Mouse (Mus musculus) liver, postnatal 0 days (tissue): ENCODE data around the gene Npas2.

ENCODE experiments used
- CTCF ChIP-seq: sonication (generic); IDR thresholded peaks from 2 replicates; pipeline ENCODE4 v1.5.1; 2016; ENCODE audit warnings: antibody characterized with exemption, low read depth
- EP300 ChIP-seq: IDR thresholded peaks from 2 replicates; pipeline ENCODE4 v1.6.1; 2016; ENCODE audit warnings: antibody characterized with exemption, low read depth, mild to moderate bottlenecking

DNA sequence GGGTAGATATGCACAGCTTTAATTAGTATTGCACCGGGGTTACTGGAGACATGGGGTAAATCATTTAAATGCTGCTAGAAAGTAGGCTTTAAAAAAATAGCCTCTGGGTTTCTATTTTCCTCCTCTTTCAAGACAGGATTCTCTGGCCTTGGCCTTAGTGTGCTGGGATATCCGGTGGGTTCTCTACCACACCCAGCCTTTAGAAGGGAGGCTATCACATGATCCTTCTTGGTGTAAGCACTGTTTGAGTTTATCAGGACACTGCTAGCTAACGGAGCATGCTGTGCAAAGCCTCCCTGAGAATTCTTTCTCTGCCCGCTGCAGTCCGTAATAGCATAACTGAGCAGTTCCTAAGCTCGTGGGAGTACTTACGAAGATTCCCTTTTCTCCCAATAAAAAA lies 155.9 kb downstream of the Npas2 start:
- TF ChIP-seq CTCF (no peak), EP300 (no peak)
